Mouse (Mus musculus): Measurements from ENCODE around the gene Wnt8b. TPM values are rescaled to one million over a fixed set of nuclear protein-coding genes. Genes with fewer than 3 reads are reported as not detected.

Wnt8b gene
- polyA plus RNA-seq, 1 experiment from 2014 or later, result not detected

DNA sequence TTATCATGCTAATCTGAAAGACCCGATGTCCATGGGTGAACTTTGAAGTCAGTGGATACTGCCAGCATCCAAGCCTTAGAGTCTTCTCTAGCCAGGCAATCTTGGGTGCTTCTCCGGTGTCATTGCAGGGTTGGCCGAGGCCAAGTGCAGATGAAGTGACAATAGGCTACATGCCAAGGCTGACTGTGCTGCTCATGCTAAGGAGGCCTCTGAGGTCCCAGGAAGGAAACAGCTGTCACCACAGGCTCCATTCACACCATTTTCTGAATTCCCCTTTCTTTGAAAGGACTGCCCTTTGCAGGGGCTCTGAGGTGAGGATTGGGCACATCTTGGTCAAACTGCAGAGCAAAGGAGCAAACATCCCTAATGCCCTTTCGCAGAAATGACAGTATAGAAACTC is 9.5 kb downstream of the Wnt8b start:
- DNase-seq (ENCODE audit: low spot score) (no peak), ATAC-seq (ENCODE audit: low FRiP score) (no peak)
- no peaks in the 10 kb centered on the region for H3K9me3 ChIP-seq (ENCODE audit: control insufficient read depth, low read length)
- no peak overlapping the region for H3K4me2 ChIP-seq (replicated peaks)
- H3K4me1 ChIP-seq (replicated peaks; ENCODE audit: control insufficient read depth, insufficient read depth, low read length), result no peaks in the 10 kb centered on the region
- H3K4me3 ChIP-seq (replicated peaks; ENCODE audit: low read length), result no peak overlapping the region
- peaks cover 89% of the 10 kb centered on the region for H3K27me3 ChIP-seq (ENCODE audit: control insufficient read depth, insufficient read depth, low read length)
- WGBS, result 79% methylated on average over 4 of the region's 4 CpGs
- no peaks in the 10 kb centered on the region for H3K36me3 ChIP-seq (replicated peaks; ENCODE audit: control insufficient read depth, insufficient read depth)
- no peak overlapping the region for H3K9ac ChIP-seq
- H3K27ac ChIP-seq, result no peak overlapping the region

GRCm38 (mm10) chr19:44510534-44511175 is 17.4 kb downstream of the Wnt8b start:
- peaks cover 17% of the 10 kb centered on the region for H3K4me1 ChIP-seq (replicated peaks; ENCODE audit: control insufficient read depth, insufficient read depth, low read length)
- peak overlapping the region; percentile 34; the same call in 1 of the 2 replicates for H3K4me3 ChIP-seq (replicated peaks; ENCODE audit: low read length)
- 3% methylated on average over 12 of the region's 12 CpGs for WGBS
- peak overlapping the region; percentile 75 for H3K4me2 ChIP-seq (replicated peaks)
- DNase-seq (ENCODE audit: low spot score) (no peak), ATAC-seq (ENCODE audit: low FRiP score) (no peak)
- no peaks in the 10 kb centered on the region for H3K9me3 ChIP-seq (ENCODE audit: control insufficient read depth, low read length)
- no peak overlapping the region for H3K9ac ChIP-seq
- no peak overlapping the region for H3K27ac ChIP-seq
- no peaks in the 10 kb centered on the region for H3K36me3 ChIP-seq (replicated peaks; ENCODE audit: control insufficient read depth, insufficient read depth)
- H3K27me3 ChIP-seq (ENCODE audit: control insufficient read depth, insufficient read depth, low read length), result peaks cover 94% of the 10 kb centered on the region

GRCm38 (mm10) chr19:44511451-44512231 is 18.4 kb downstream of the Wnt8b start:
- DNase-seq (ENCODE audit: low spot score) (peak; percentile 46), ATAC-seq (ENCODE audit: low FRiP score) (no peak)
- peak overlapping the region; percentile 34 for H3K4me3 ChIP-seq (replicated peaks; ENCODE audit: low read length)
- H3K27ac ChIP-seq, result no peak overlapping the region
- H3K27me3 ChIP-seq (ENCODE audit: control insufficient read depth, insufficient read depth, low read length), result peaks cover 96% of the 10 kb centered on the region
- H3K4me2 ChIP-seq (replicated peaks), result peak overlapping the region; percentile 75
- H3K4me1 ChIP-seq (replicated peaks; ENCODE audit: control insufficient read depth, insufficient read depth, low read length), result peaks cover 17% of the 10 kb centered on the region
- 1% methylated on average over 66 of the region's 66 CpGs for WGBS
- H3K9ac ChIP-seq, result peak overlapping the region; percentile 53
- H3K36me3 ChIP-seq (replicated peaks; ENCODE audit: control insufficient read depth, insufficient read depth), result no peaks in the 10 kb centered on the region
- no peaks in the 10 kb centered on the region for H3K9me3 ChIP-seq (ENCODE audit: control insufficient read depth, low read length)

- Histone ChIP-seq H3K9ac (no peak overlapping the region), H3K27me3 (ENCODE audit: control insufficient read depth, insufficient read depth, low read length) (peaks cover 96% of the 10 kb centered on the region), H3K27ac (no peak overlapping the region), H3K4me2 (replicated peaks) (0 out of 2 replicates have a peak overlapping the region, but pooled peaks have one; percentile 75), H3K36me3 (replicated peaks; ENCODE audit: control insufficient read depth, insufficient read depth) (no peaks in the 10 kb centered on the region), H3K4me3 (replicated peaks; ENCODE audit: low read length) (no peak overlapping the region), H3K4me1 (replicated peaks; ENCODE audit: control insufficient read depth, insufficient read depth, low read length) (peaks cover 17% of the 10 kb centered on the region), H3K9me3 (ENCODE audit: control insufficient read depth, low read length) (no peaks in the 10 kb centered on the region)
- no peak for DNase-seq (ENCODE audit: low spot score)
- no peak for ATAC-seq (ENCODE audit: low FRiP score)
- WGBS, result 19% methylated on average over 5 of the region's 5 CpGs
These were observed 19.3 kb downstream of the Wnt8b start for GRCm38 (mm10) chr19:44512601-44513000.

DNA sequence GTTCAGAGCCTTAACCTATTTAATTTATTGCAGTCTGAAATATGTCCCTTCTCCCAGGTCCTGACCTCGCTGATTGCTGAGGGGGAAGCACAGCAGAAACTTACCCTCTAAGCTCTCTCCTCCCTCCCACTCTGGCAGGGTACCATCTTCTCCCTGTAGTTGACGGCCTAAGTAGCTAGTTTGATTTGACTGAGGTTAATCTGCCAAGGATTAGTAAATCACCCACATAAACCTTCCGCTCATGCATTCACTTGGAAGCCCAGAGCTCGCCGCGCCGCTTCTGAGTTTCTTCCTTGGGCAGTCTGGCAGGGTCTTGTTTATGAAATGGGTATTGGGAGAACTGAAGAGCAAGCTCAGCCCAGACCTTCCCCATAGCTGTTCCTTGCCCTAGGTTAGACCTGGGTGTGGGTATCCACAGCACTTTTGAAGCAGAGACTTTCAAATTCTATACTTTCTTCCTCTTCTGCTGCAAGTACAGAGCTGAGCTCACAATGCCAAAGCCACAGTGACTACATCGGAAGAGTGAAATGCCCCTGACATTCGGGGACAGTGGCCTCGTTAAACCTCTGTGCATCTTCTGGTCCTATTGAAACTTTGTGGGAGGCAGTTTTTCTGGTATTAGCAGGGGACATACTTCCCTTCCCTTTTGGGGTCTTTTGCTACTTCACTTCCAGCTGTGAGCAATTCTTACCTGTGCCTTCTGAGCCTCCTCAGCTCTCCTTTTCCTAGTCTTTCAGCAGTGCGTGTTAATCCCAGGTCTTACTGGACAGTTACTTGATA is 20.0 kb downstream of the Wnt8b start:
- Histone ChIP-seq H3K4me1 (replicated peaks; ENCODE audit: control insufficient read depth, insufficient read depth, low read length) (peaks cover 17% of the 10 kb centered on the region), H3K9me3 (ENCODE audit: control insufficient read depth, low read length) (no peaks in the 10 kb centered on the region), H3K27ac (no peak overlapping the region), H3K4me2 (replicated peaks) (no peak overlapping the region), H3K27me3 (ENCODE audit: control insufficient read depth, insufficient read depth, low read length) (peaks cover 96% of the 10 kb centered on the region), H3K4me3 (replicated peaks; ENCODE audit: low read length) (no peak overlapping the region), H3K9ac (no peak overlapping the region), H3K36me3 (replicated peaks; ENCODE audit: control insufficient read depth, insufficient read depth) (no peaks in the 10 kb centered on the region)
- DNase-seq (ENCODE audit: low spot score), result no peak
- 10% methylated on average over 11 of the region's 11 CpGs for WGBS
- ATAC-seq (ENCODE audit: low FRiP score), result no peak

DNA sequence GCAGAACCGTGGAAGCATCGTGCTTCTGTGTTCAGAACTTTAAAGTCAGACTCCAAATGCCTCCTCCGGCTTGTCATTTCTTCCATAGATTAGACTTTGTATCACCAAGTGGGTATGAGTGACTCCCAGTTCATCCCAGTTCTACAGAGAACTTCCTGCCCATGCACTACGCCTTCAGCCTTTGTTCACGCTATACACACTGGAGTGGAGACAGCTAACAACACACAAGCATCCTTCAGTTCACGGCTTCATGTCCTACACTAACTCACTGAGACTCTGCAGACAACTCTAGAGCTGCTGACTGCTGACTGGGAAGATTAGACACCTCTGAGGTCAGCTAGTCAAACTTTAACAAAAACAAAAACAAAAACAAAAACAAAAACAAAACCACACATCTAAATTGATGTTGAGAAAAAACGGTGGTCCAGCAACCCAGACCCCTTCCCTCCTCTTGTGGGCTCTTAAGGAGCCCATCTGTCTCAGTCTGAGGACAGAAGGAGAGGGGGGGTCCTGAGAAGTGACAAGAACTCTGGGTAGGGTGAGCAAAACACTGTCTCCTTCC is 20.7 kb downstream of the Wnt8b start:
- 16% methylated on average over 7 of the region's 7 CpGs for WGBS
- H3K36me3 ChIP-seq (replicated peaks; ENCODE audit: control insufficient read depth, insufficient read depth), result no peaks in the 10 kb centered on the region
- H3K27ac ChIP-seq, result 0 out of 2 replicates have a peak overlapping the region, but pooled peaks have one; percentile 9
- no peak overlapping the region for H3K4me2 ChIP-seq (replicated peaks)
- peaks cover 98% of the 10 kb centered on the region for H3K27me3 ChIP-seq (ENCODE audit: control insufficient read depth, insufficient read depth, low read length)
- no peaks in the 10 kb centered on the region for H3K9me3 ChIP-seq (ENCODE audit: control insufficient read depth, low read length)
- no peak overlapping the region for H3K4me3 ChIP-seq (replicated peaks; ENCODE audit: low read length)
- ATAC-seq (ENCODE audit: low FRiP score) (no peak), DNase-seq (ENCODE audit: low spot score) (no peak)
- H3K9ac ChIP-seq, result no peak overlapping the region
- H3K4me1 ChIP-seq (replicated peaks; ENCODE audit: control insufficient read depth, insufficient read depth, low read length), result peaks cover 17% of the 10 kb centered on the region

- Histone ChIP-seq H3K9ac (no peak overlapping the region), H3K27me3 (ENCODE audit: control insufficient read depth, insufficient read depth, low read length) (peaks cover 98% of the 10 kb centered on the region), H3K4me3 (replicated peaks; ENCODE audit: low read length) (no peak overlapping the region), H3K9me3 (ENCODE audit: control insufficient read depth, low read length) (no peaks in the 10 kb centered on the region), H3K4me1 (replicated peaks; ENCODE audit: control insufficient read depth, insufficient read depth, low read length) (peaks cover 17% of the 10 kb centered on the region), H3K36me3 (replicated peaks; ENCODE audit: control insufficient read depth, insufficient read depth) (no peaks in the 10 kb centered on the region), H3K27ac (0 out of 2 replicates have a peak overlapping the region, but pooled peaks have one; percentile 9), H3K4me2 (replicated peaks) (no peak overlapping the region)
- DNase-seq (ENCODE audit: low spot score) (peak; percentile 45), ATAC-seq (ENCODE audit: low FRiP score) (peak; percentile 75; the same call in 1 of the 2 replicates)
- 3% methylated on average over 14 of the region's 14 CpGs for WGBS
These were observed 21.5 kb downstream of the Wnt8b start for GRCm38 (mm10) chr19:44514521-44515451.

GRCm38 (mm10) chr19:44515769-44516168 is 22.5 kb downstream of the Wnt8b start:
- Histone ChIP-seq H3K27ac (no peak overlapping the region), H3K27me3 (ENCODE audit: control insufficient read depth, insufficient read depth, low read length) (peaks cover 93% of the 10 kb centered on the region), H3K4me1 (replicated peaks; ENCODE audit: control insufficient read depth, insufficient read depth, low read length) (peaks cover 12% of the 10 kb centered on the region), H3K9ac (no peak overlapping the region), H3K9me3 (ENCODE audit: control insufficient read depth, low read length) (no peaks in the 10 kb centered on the region), H3K36me3 (replicated peaks; ENCODE audit: control insufficient read depth, insufficient read depth) (no peaks in the 10 kb centered on the region), H3K4me2 (replicated peaks) (no peak overlapping the region), H3K4me3 (replicated peaks; ENCODE audit: low read length) (no peak overlapping the region)
- WGBS, result 35% methylated on average over 6 of the region's 6 CpGs
- DNase-seq (ENCODE audit: low spot score) (no peak), ATAC-seq (ENCODE audit: low FRiP score) (no peak)
